Mouse (Mus musculus) thymus, adult 18-20 months (tissue): ENCODE results near the gene Arl6ip4.

ENCODE experiments used
- DNase-seq, 2 experiments: peaks; one replicate each; pipeline ENCODE4 v3.0.0; 2022; ENCODE audit warnings: mixed read lengths in 2 of 2

The Arl6ip4 gene

GRCm38 (mm10) chr5:124158305-124158704 lies 42.4 kb downstream of the Arl6ip4 start:
- no peak for DNase-seq

- no peak for DNase-seq
These were observed 43.6 kb downstream of the Arl6ip4 start for GRCm38 (mm10) chr5:124159453-124159852.

GRCm38 (mm10) chr5:124161831-124162230 lies 45.9 kb downstream of the Arl6ip4 start:
- no peak for DNase-seq

DNA sequence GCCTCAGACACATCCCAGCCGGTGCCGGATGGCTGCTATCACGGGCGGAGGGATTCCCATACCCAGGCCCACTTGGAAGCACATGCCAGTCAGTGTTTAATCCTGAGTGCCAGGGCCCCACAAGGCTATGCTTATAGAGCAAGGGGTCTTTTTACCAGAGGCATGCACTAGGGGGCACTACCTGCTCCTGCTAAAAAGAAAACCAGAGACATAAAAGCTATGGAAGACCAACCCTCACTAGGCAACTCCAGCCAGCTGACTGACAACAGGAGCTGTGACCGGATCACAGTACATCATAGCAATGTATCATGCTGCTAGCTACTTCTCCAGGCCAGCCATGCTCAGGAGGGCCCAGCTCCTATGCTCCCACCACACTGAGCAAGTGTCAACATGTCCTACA lies 46.7 kb downstream of the Arl6ip4 start:
- peak; percentile 54 to 75 for DNase-seq

- DNase-seq, result no peak
These were observed 47.6 kb downstream of the Arl6ip4 start for GRCm38 (mm10) chr5:124163445-124163844.

GRCm38 (mm10) chr5:124165622-124166570 lies 50.0 kb downstream of the Arl6ip4 start:
- peak; percentile 66 to 75 for DNase-seq

DNA sequence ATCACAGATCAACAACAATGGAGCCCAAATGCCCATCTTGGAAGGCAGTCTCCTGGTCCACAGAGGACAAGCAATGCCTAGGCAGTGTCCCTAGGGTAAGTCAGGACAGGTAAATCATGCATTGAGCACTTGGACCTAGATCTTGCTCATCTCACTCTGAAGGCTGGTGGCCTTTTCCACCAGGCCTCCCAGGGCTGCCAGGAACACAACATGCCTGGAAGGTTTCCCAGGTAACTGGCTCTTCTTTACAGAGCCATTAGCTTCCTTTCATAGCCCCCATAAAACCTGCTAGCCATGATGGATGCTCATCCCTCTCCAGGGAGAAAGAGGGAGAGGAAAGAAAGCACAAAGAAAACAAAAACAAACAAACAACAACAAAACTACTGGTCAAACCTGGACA lies 50.9 kb downstream of the Arl6ip4 start:
- no peak for DNase-seq

- no peak for DNase-seq
These were observed 51.7 kb downstream of the Arl6ip4 start for GRCm38 (mm10) chr5:124167621-124168020.
